Mouse (Mus musculus): ENCODE results near the gene Hist1h2ae. TPM values are rescaled to one million over a fixed set of nuclear protein-coding genes. Genes with fewer than 3 reads are reported as not detected.

The Hist1h2ae gene
- polyA plus RNA-seq, 1 experiment from 2014 or later: 139 TPM

GRCm38 (mm10) chr13:23532262-23533075, 38.6 kb downstream of the Hist1h2ae start:
- peak overlapping the region; percentile 61 for H3K4me2 ChIP-seq
- H3K4me1 ChIP-seq: peaks cover 48% of the 10 kb centered on the region
- H3K36me3 ChIP-seq (ENCODE audit: poor library complexity, severe bottlenecking): no peaks in the 10 kb centered on the region
- no peaks in the 10 kb centered on the region for H3K9me3 ChIP-seq (replicated peaks)
- 17% methylated on average over 9 of the region's 9 CpGs for WGBS
- H3K27me3 ChIP-seq: no peaks in the 10 kb centered on the region
- peak overlapping the region; percentile 98 for H3K27ac ChIP-seq
- peak overlapping the region; percentile 85 for H3K9ac ChIP-seq
- ATAC-seq: no peak
- H3K4me3 ChIP-seq: peak overlapping the region; percentile 58

GRCm38 (mm10) chr13:23530901-23531875, 39.8 kb downstream of the Hist1h2ae start, which contains the start of gene Hist1h4h:
Gene Hist1h4h, plus strand, starts transcription at chr13:23531050.
- Histone ChIP-seq H3K9ac (peak within 1 kb of the TSS; percentile 85), H3K4me2 (peak within 1 kb of the TSS; percentile 61), H3K36me3 (ENCODE audit: poor library complexity, severe bottlenecking) (no peaks in the 10 kb centered on the region), H3K27me3 (no peaks in the 10 kb centered on the region), H3K9me3 (replicated peaks) (no peaks in the 10 kb centered on the region), H3K4me3 (peak within 1 kb of the TSS; percentile 58), H3K27ac (peak within 1 kb of the TSS; percentile 98), H3K4me1 (peaks cover 41% of the 10 kb centered on the region)
- ATAC-seq: peak; percentile 88
- under 1% methylated on average over 59 of the region's 70 CpGs for WGBS

GRCm38 (mm10) chr13:23530181-23530900, 40.7 kb downstream of the Hist1h2ae start:
- peak overlapping the region; percentile 98 for H3K27ac ChIP-seq
- no peak for ATAC-seq
- H3K4me2 ChIP-seq: peak overlapping the region; percentile 61
- no peaks in the 10 kb centered on the region for H3K36me3 ChIP-seq (ENCODE audit: poor library complexity, severe bottlenecking)
- peak overlapping the region; percentile 85 for H3K9ac ChIP-seq
- peak overlapping the region; percentile 58 for H3K4me3 ChIP-seq
- H3K27me3 ChIP-seq: no peaks in the 10 kb centered on the region
- WGBS: under 1% methylated on average over 20 of the region's 20 CpGs
- peaks cover 39% of the 10 kb centered on the region for H3K4me1 ChIP-seq
- H3K9me3 ChIP-seq (replicated peaks): no peaks in the 10 kb centered on the region

- Histone ChIP-seq H3K4me2 (peak overlapping the region; percentile 61), H3K9ac (peak overlapping the region; percentile 85), H3K36me3 (ENCODE audit: poor library complexity, severe bottlenecking) (no peaks in the 10 kb centered on the region), H3K4me3 (peak overlapping the region; percentile 58), H3K4me1 (peaks cover 37% of the 10 kb centered on the region), H3K27me3 (no peaks in the 10 kb centered on the region), H3K27ac (peak overlapping the region; percentile 98), H3K9me3 (replicated peaks) (no peaks in the 10 kb centered on the region)
- 25% methylated on average over 2 of the region's 2 CpGs for WGBS
- no peak for ATAC-seq
Observed at GRCm38 (mm10) chr13:23529480-23530165, 41.4 kb downstream of the Hist1h2ae start.

GRCm38 (mm10) chr13:23529005-23529404, 42.0 kb downstream of the Hist1h2ae start:
- 84% methylated on average over 5 of the region's 5 CpGs for WGBS
- no peak for ATAC-seq

GRCm38 (mm10) chr13:23526312-23526711, 44.7 kb downstream of the Hist1h2ae start:
- Histone ChIP-seq H3K9me3 (replicated peaks) (no peaks in the 10 kb centered on the region), H3K4me3 (peak overlapping the region; percentile 43), H3K27ac (peak overlapping the region; percentile 80), H3K27me3 (no peaks in the 10 kb centered on the region), H3K36me3 (ENCODE audit: poor library complexity, severe bottlenecking) (no peaks in the 10 kb centered on the region), H3K4me2 (peak overlapping the region; percentile 57), H3K4me1 (peaks cover 17% of the 10 kb centered on the region), H3K9ac (peak overlapping the region; percentile 59)
- ATAC-seq: peak; percentile 59
- WGBS: 1% methylated on average over 17 of the region's 17 CpGs

More at GRCm38 (mm10) chr13:23529005-23529404, 42.0 kb downstream of the Hist1h2ae start:
- Histone ChIP-seq H3K4me1 (peaks cover 33% of the 10 kb centered on the region), H3K36me3 (ENCODE audit: poor library complexity, severe bottlenecking) (no peaks in the 10 kb centered on the region), H3K4me3 (0 out of 2 replicates have a peak overlapping the region, but pooled peaks have one; percentile 7), H3K9me3 (replicated peaks) (no peaks in the 10 kb centered on the region), H3K27ac (no peak overlapping the region), H3K27me3 (no peaks in the 10 kb centered on the region), H3K9ac (no peak overlapping the region), H3K4me2 (peak overlapping the region; percentile 35)

- H3K27ac ChIP-seq: no peak overlapping the region
- H3K27me3 ChIP-seq: no peaks in the 10 kb centered on the region
- H3K9ac ChIP-seq: no peak overlapping the region
- no peak for ATAC-seq
- peak overlapping the region; percentile 43 for H3K4me3 ChIP-seq
- peak overlapping the region; percentile 57 for H3K4me2 ChIP-seq
- 3% methylated on average over 10 of the region's 10 CpGs for WGBS
- H3K9me3 ChIP-seq (replicated peaks): no peaks in the 10 kb centered on the region
- H3K36me3 ChIP-seq (ENCODE audit: poor library complexity, severe bottlenecking): no peaks in the 10 kb centered on the region
- H3K4me1 ChIP-seq: peaks cover 17% of the 10 kb centered on the region
Observed at GRCm38 (mm10) chr13:23525901-23526300, 45.1 kb downstream of the Hist1h2ae start.

- Histone ChIP-seq H3K27ac (no peak overlapping the region), H3K36me3 (ENCODE audit: poor library complexity, severe bottlenecking) (no peaks in the 10 kb centered on the region), H3K4me3 (no peak overlapping the region), H3K4me1 (peaks cover 17% of the 10 kb centered on the region), H3K4me2 (peak overlapping the region; percentile 28; the same call in 1 of the 2 replicates), H3K27me3 (no peaks in the 10 kb centered on the region), H3K9ac (no peak overlapping the region), H3K9me3 (replicated peaks) (no peaks in the 10 kb centered on the region)
- 6% methylated on average over 5 of the region's 5 CpGs for WGBS
- ATAC-seq: peak; percentile 20; the same call in 1 of the 2 replicates
Observed at GRCm38 (mm10) chr13:23524654-23525053, 46.4 kb downstream of the Hist1h2ae start.

GRCm38 (mm10) chr13:23523976-23524375, 47.0 kb downstream of the Hist1h2ae start:
- Histone ChIP-seq H3K27ac (no peak overlapping the region), H3K4me1 (peaks cover 16% of the 10 kb centered on the region), H3K9ac (no peak overlapping the region), H3K27me3 (no peaks in the 10 kb centered on the region), H3K4me2 (no peak overlapping the region), H3K9me3 (replicated peaks) (no peaks in the 10 kb centered on the region), H3K4me3 (no peak overlapping the region), H3K36me3 (ENCODE audit: poor library complexity, severe bottlenecking) (no peaks in the 10 kb centered on the region)
- WGBS: 52% methylated on average over 5 of the region's 5 CpGs
- ATAC-seq: no peak

GRCm38 (mm10) chr13:23521703-23522102, 49.3 kb downstream of the Hist1h2ae start:
- Histone ChIP-seq H3K9ac (no peak overlapping the region), H3K4me2 (peak overlapping the region; percentile 22; the same call in 1 of the 2 replicates), H3K27me3 (no peaks in the 10 kb centered on the region), H3K4me1 (peaks cover 6% of the 10 kb centered on the region; the same call in 1 of the 2 replicates), H3K36me3 (ENCODE audit: poor library complexity, severe bottlenecking) (no peaks in the 10 kb centered on the region), H3K9me3 (replicated peaks) (no peaks in the 10 kb centered on the region), H3K4me3 (no peak overlapping the region), H3K27ac (no peak overlapping the region)
- ATAC-seq: no peak
- WGBS: 1% methylated on average over 14 of the region's 14 CpGs

Measured in forebrain, embryonic 13.5 days (tissue).